Mouse (Mus musculus) erythroblast, adult 5-6 weeks (primary cell): ENCODE results near the gene Mrgprb5. TPM values are rescaled to one million over a fixed set of nuclear protein-coding genes. Genes with fewer than 3 reads are reported as not detected.
"Not testable (repeated sequence)": the region's sequence is repeated elsewhere in the genome, so short reads cannot be mapped to it uniquely, and the experiment has no call there.

Source experiments
- ATAC-seq: replicated peaks from 2 replicates; pipeline ENCODE4 v1.8.0; 2016; ENCODE audit warnings: moderate number of reproducible peaks, mild to moderate bottlenecking, moderate TSS enrichment, inconsistent platforms; ENCODE audit not compliant: poor library complexity, low FRiP score, severe bottlenecking
- total RNA-seq, 2 experiments: library from RNA; stranded (forward) in 1 of 2; stranded (reverse) in 1 of 2; fragments of 150-400 nt in 1 of 2; fragments of 200-764, 138-1000 nt in 1 of 2; gene quantifications; 2 replicates each; pipeline versions ENCODE4 v1.2.3 to v1.2.4; 2015 to 2017; ENCODE audit warnings: low replicate concordance in 2 of 2

Mrgprb5 gene
- total RNA-seq (2015; ENCODE audit: low replicate concordance) = not detected in 2 replicates
- not detected in 2 replicates for total RNA-seq (2017; ENCODE audit: low replicate concordance)

GRCm38 (mm10) chr7:48168919-48169318, at the start of gene Mrgprb5:
Gene Mrgprb5 (minus strand): TSS chr7:48169019.
- ATAC-seq = no peak

GRCm38 (mm10) chr7:48199188-48199587, 30.4 kb upstream of the Mrgprb5 start, which contains the start of gene Mrgprb4:
Gene Mrgprb4 (minus strand): TSS chr7:48199288.
- no peak for ATAC-seq

GRCm38 (mm10) chr7:48167471-48167870, 1.3 kb downstream of the Mrgprb5 start:
- no peak for ATAC-seq

- ATAC-seq = no peak
Observed at GRCm38 (mm10) chr7:48138248-48138702, 30.5 kb downstream of the Mrgprb5 start.

- ATAC-seq = no peak
Observed at GRCm38 (mm10) chr7:48137216-48138077, 31.4 kb downstream of the Mrgprb5 start.

- ATAC-seq = no peak
Observed at GRCm38 (mm10) chr7:48132674-48133073, 36.1 kb downstream of the Mrgprb5 start.

- not testable (repeated sequence) for ATAC-seq
Observed at GRCm38 (mm10) chr7:48132247-48132646, 36.6 kb downstream of the Mrgprb5 start.

- ATAC-seq = not testable (repeated sequence)
Observed at GRCm38 (mm10) chr7:48131820-48132219, 37.0 kb downstream of the Mrgprb5 start.

- ATAC-seq = no peak
Observed at GRCm38 (mm10) chr7:48123806-48124205, 45.0 kb downstream of the Mrgprb5 start.

Other genes with a start within 250 kb of the Mrgprb5 start
- gene Mrgpra4, start 186.9 kb downstream of the Mrgprb5 start, total RNA-seq (2015; ENCODE audit: low replicate concordance) = not detected in 2 replicates
- not detected in 2 replicates for gene Mrgpra4, start 186.9 kb downstream of the Mrgprb5 start, total RNA-seq (2017; ENCODE audit: low replicate concordance)
- not detected in 2 replicates for gene Mrgprx1, start 141.4 kb downstream of the Mrgprb5 start, total RNA-seq (2015; ENCODE audit: low replicate concordance)
- gene Mrgprx1, start 141.4 kb downstream of the Mrgprb5 start, total RNA-seq (2017; ENCODE audit: low replicate concordance) = not detected in 2 replicates
- not detected in 2 replicates for gene Mrgprb4, start 30.3 kb upstream of the Mrgprb5 start, total RNA-seq (2015; ENCODE audit: low replicate concordance)
- gene Mrgprb4, start 30.3 kb upstream of the Mrgprb5 start, total RNA-seq (2017; ENCODE audit: low replicate concordance) = not detected in 2 replicates
- not detected in 2 replicates for gene Mrgprb8, start 219.5 kb upstream of the Mrgprb5 start, total RNA-seq (2015; ENCODE audit: low replicate concordance)
- gene Mrgprb8, start 219.5 kb upstream of the Mrgprb5 start, total RNA-seq (2017; ENCODE audit: low replicate concordance) = not detected in 2 replicates